Mouse (Mus musculus): ENCODE data around the gene Ogdh. TPM values are rescaled to one million over a fixed set of nuclear protein-coding genes. Genes with fewer than 3 reads are reported as not detected.

Ogdh gene
- total RNA-seq, 2 experiments from 2014 or later = 218 to 231 TPM

- no peak for DNase-seq (ENCODE audit: low spot score in 2 of 2)
Measured at GRCm38 (mm10) chr11:6293601-6294000, 2.2 kb downstream of the Ogdh start.

- DNase-seq (ENCODE audit: low spot score in 2 of 2) = no peak
Measured at GRCm38 (mm10) chr11:6294632-6295031, 3.2 kb downstream of the Ogdh start.

GRCm38 (mm10) chr11:6296077-6296476 is 4.6 kb downstream of the Ogdh start:
- DNase-seq (ENCODE audit: low spot score in 2 of 2) = no peak

- no peak for DNase-seq (ENCODE audit: low spot score in 2 of 2)
Measured at GRCm38 (mm10) chr11:6299435-6299834, 8.0 kb downstream of the Ogdh start.

GRCm38 (mm10) chr11:6302793-6303192 is 11.4 kb downstream of the Ogdh start:
- DNase-seq (ENCODE audit: low spot score in 2 of 2) = no peak

DNA sequence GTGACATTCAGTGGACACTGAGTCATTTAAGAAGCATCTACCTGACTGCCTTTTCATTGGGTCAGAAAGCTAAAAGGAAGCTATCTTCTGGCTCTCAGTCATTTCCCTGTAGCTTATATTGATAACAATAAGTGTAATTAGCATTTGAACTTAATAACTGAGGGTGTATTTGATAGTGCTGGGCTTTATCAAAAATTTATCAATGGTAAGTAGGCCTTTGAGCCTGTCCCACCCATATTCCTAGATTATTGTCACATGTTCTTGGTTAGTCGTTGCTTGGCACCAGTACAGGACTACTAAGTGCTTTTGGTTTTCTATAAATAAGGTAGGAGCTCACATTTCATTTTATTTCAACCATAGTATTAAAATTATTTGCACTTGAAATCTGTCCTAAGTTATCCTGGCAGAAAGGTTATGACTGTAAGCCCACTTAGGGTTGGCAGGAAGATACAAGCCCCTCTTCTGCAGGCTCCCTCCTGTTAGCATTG is 14.6 kb downstream of the Ogdh start:
- no peak for DNase-seq (ENCODE audit: low spot score in 2 of 2)

GRCm38 (mm10) chr11:6308181-6308580 is 16.7 kb downstream of the Ogdh start:
- DNase-seq (ENCODE audit: low spot score in 2 of 2) = no peak

DNA sequence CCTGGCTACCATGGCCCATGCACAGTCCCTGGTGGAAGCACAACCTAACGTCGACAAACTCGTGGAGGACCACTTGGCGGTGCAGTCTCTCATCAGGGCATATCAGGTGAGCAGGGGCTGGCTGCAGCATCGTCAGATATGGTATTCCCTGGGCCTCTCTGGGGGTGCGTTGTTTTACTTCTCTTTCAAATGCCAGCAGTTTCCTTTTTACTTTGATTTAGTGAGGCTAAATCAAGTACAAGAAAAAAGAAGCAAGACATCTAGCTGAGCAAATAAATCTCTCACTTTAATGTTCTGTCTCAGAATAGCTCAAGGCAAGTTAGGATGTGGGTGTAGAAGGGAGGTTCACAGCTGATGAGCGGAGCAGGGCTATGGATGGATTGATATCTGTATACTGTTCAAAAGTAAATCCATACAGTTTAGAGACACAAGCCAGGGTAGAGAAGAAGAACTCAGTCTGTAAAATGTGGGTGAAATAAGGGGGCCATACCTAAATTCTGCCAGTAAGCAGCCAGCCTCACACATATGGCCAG is 22.5 kb downstream of the Ogdh start:
- no peak for DNase-seq (ENCODE audit: low spot score in 2 of 2)

- DNase-seq (ENCODE audit: low spot score in 2 of 2) = no peak
Measured at GRCm38 (mm10) chr11:6316821-6317220, 25.4 kb downstream of the Ogdh start.

- no peak for DNase-seq (ENCODE audit: low spot score in 2 of 2)
Measured at GRCm38 (mm10) chr11:6318559-6318958, 27.1 kb downstream of the Ogdh start.

DNA sequence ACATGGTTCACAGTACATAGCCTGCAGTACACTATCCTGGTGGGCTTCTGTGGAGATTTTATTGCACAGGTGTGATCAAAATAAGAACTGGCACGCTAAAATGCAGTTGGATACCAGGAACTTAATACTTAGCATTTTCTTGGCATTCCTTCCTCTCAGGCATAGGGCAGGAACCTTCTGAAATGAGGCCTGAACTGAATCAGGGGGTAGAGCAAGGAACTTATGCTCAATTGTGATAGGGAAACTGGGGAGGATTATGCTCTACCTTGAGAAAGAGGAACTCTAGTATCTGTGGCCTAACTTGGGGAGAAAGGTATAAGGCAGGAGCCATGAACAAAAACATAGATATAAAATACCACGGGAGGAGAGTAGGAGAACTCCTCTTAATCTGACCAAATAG is 27.9 kb downstream of the Ogdh start:
- DNase-seq (ENCODE audit: low spot score in 2 of 2) = no peak

GRCm38 (mm10) chr11:6322086-6322485 is 30.7 kb downstream of the Ogdh start:
- DNase-seq (ENCODE audit: low spot score in 2 of 2) = no peak

DNA sequence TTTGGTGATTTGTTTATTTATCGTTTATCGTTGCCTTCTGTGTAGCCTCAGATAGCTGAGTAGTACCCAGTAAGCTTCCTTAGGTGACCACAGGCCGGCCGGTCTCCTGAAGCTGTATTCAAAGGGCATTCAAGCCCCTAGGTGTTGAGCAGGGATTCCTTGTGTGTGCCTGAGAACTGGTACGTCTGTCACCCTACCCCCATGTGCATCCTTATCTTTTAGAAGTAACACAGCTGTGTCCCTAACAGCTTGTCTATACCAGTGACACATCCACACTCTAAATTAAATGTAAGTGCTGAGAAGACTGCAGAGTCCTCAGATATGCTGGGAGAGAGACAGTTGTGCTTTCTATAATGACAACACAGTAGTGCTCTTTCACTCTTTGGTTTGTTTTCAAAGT is 31.9 kb downstream of the Ogdh start:
- DNase-seq (ENCODE audit: low spot score in 2 of 2) = no peak

GRCm38 (mm10) chr11:6331256-6331655 is 39.8 kb downstream of the Ogdh start:
- DNase-seq (ENCODE audit: low spot score in 2 of 2) = no peak

DNA sequence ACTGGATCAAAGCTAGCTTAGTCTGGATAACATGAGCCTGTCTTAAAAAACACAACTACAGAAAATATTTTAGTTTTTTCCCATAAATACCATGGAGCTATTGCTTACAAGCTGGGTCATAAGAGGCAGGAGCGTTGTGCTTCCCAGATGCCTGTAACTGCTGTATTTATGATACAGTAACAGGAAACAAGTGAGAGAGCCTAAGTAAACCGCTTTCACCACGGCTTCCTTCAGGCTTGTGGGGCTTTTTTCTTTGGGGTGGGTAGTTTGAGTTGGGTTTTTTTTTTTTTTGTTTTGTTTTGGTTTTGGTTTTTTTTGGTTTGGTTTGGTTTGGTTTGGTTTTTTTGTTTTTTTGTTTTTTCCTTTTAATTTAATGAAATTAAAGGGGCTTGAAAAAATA is 41.2 kb downstream of the Ogdh start:
- DNase-seq (ENCODE audit: low spot score in 2 of 2) = no peak

- no peak for DNase-seq (ENCODE audit: low spot score in 2 of 2)
Measured at GRCm38 (mm10) chr11:6333403-6333802, 42.0 kb downstream of the Ogdh start.

GRCm38 (mm10) chr11:6335321-6335720 is 43.9 kb downstream of the Ogdh start:
- DNase-seq (ENCODE audit: low spot score in 2 of 2) = no peak

- no peak for DNase-seq (ENCODE audit: low spot score in 2 of 2)
Measured at GRCm38 (mm10) chr11:6336689-6337088, 45.3 kb downstream of the Ogdh start.

- DNase-seq (ENCODE audit: low spot score in 2 of 2) = no peak
Measured at GRCm38 (mm10) chr11:6345956-6346355, 54.5 kb downstream of the Ogdh start.

- DNase-seq (ENCODE audit: low spot score in 2 of 2) = no peak
Measured at GRCm38 (mm10) chr11:6346966-6347365, 55.5 kb downstream of the Ogdh start.

- DNase-seq (ENCODE audit: low spot score in 2 of 2) = no peak
Measured at GRCm38 (mm10) chr11:6348681-6349200, 57.3 kb downstream of the Ogdh start.

GRCm38 (mm10) chr11:6349586-6349985 is 58.2 kb downstream of the Ogdh start:
- DNase-seq (ENCODE audit: low spot score in 2 of 2) = no peak

GRCm38 (mm10) chr11:6355106-6355505 is 63.7 kb downstream of the Ogdh start:
- DNase-seq (ENCODE audit: low spot score in 2 of 2) = no peak

Measured in layer of hippocampus, postnatal 10 days (tissue).